Mouse (Mus musculus): ENCODE measurements around the gene Oma1. TPM values are rescaled to one million over a fixed set of nuclear protein-coding genes. Genes with fewer than 3 reads are reported as not detected.

Oma1 gene
- polyA plus RNA-seq, 1 experiment from 2014 or later: 10.9 TPM

GRCm38 (mm10) chr4:103410217-103410799, 96.7 kb downstream of the Oma1 start:
- WGBS: 17% methylated on average over 4 of the region's 4 CpGs
- H3K9me3 ChIP-seq (ENCODE audit: control insufficient read depth, low read length): no peaks in the 10 kb centered on the region
- no peaks in the 10 kb centered on the region for H3K36me3 ChIP-seq (ENCODE audit: control insufficient read depth, insufficient read depth, low read length)
- no peak overlapping the region for H3K27ac ChIP-seq (ENCODE audit: low read depth, low read length)
- H3K9ac ChIP-seq (ENCODE audit: low read depth, low read length): no peak overlapping the region
- H3K4me1 ChIP-seq (ENCODE audit: control insufficient read depth, insufficient read depth, low read depth, low read length): no peaks in the 10 kb centered on the region
- no peak overlapping the region for H3K4me3 ChIP-seq (ENCODE audit: low read length)
- ATAC-seq: no peak
- H3K27me3 ChIP-seq (replicated peaks; ENCODE audit: control insufficient read depth, insufficient read depth, low read length): no peaks in the 10 kb centered on the region
- H3K4me2 ChIP-seq (ENCODE audit: low read length): no peak overlapping the region

Other genes starting within 250 kb of the Oma1 start
- gene Mier1, start 199.4 kb upstream of the Oma1 start, polyA plus RNA-seq (2015; fragmentation: Nextera tagmentation; extraction: Ambion mirVana): 27.3 and 28.8 TPM in 2 replicates
- 5.5 and 6.7 TPM in 2 replicates for gene Wdr78, start 199.3 kb upstream of the Oma1 start, polyA plus RNA-seq (2015; fragmentation: Nextera tagmentation; extraction: Ambion mirVana)
- gene Slc35d1, start 98.6 kb upstream of the Oma1 start, polyA plus RNA-seq (2015; fragmentation: Nextera tagmentation; extraction: Ambion mirVana): 6.9 and 7.5 TPM in 2 replicates
- not detected in 2 replicates for gene 4921539E11Rik, start 22.9 kb upstream of the Oma1 start, polyA plus RNA-seq (2015; fragmentation: Nextera tagmentation; extraction: Ambion mirVana)

All from hindbrain, embryonic 16.5 days (tissue).